Mouse (Mus musculus): ENCODE results near the gene Zfp644.

DNA sequence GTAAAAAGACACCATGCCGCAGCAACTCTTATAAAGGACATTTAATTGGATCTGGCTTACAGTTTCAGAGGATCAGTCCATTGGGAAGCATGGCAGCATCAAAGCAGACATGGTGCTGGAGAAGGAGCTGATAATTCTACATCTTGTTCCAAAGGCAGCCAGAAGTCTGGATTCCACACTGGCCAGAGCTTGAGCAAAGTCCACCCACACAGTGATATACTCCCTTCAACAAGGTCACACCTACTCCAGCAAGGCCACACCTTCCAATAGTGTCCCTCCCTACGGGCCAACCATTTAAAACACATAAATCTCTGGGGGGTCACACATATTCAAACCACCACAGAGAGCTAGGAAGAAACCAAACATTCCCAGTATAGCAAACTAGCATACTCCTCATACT is 84.9 kb downstream of the Zfp644 start:
- TF ChIP-seq ZNF384 (IDR thresholded peaks at IDR 0.05; ENCODE audit: low read depth, low read length) (no peak), ZC3H11A (IDR thresholded peaks at IDR 0.05; ENCODE audit: borderline replicate concordance, low read depth, low read length) (no peak), CHD2 (IDR thresholded peaks at IDR 0.05; ENCODE audit: low read depth, low read length) (no peak), MAFK (IDR thresholded peaks at IDR 0.05; ENCODE audit: insufficient read depth, low read depth, low read length) (no peak)
